Mouse (Mus musculus) lung, embryonic 14.5 days (tissue): ENCODE data around the gene Yif1a. TPM values are rescaled to one million over a fixed set of nuclear protein-coding genes. Genes with fewer than 3 reads are reported as not detected.

Source experiments
- ATAC-seq: fragments of 200-750 bp; cut with Nextera tagmentation; 2 replicates; pipeline ENCODE4 v1.8.0; 2017; ENCODE audit warnings: mild to moderate bottlenecking, moderate TSS enrichment, moderate library complexity; ENCODE audit not compliant: insufficient read depth
- DNase-seq: peaks from one replicate; pipeline ENCODE4 v3.0.0-alpha.2; 2015
- H3K27ac ChIP-seq: fragments of 300-500 bp; sonication (generic); 2 replicates; pipeline ENCODE4 v1.5.1; 2014; ENCODE audit warnings: low read depth, mild to moderate bottlenecking, moderate library complexity
- H3K27me3 ChIP-seq: fragments of 300-500 bp; sonication (generic); 2 replicates; pipeline ENCODE4 v1.6.1; 2014; ENCODE audit warnings: low read length, control low read depth; ENCODE audit not compliant: insufficient read depth
- H3K36me3 ChIP-seq: fragments of 300-500 bp; sonication (generic); 2 replicates; pipeline ENCODE4 v1.6.1; 2014; ENCODE audit warnings: control low read depth; ENCODE audit not compliant: insufficient read depth
- H3K4me1 ChIP-seq: fragments of 300-500 bp; sonication (generic); 2 replicates; pipeline ENCODE4 v1.6.1; 2014; ENCODE audit warnings: antibody characterized with exemption, control low read depth; ENCODE audit not compliant: insufficient read depth
- H3K4me2 ChIP-seq: fragments of 300-500 bp; sonication (generic); 2 replicates; pipeline ENCODE4 v1.6.1; 2014; ENCODE audit warnings: mild to moderate bottlenecking
- H3K4me3 ChIP-seq: fragments of 300-500 bp; sonication (generic); 2 replicates; pipeline ENCODE4 v1.5.1; 2014; ENCODE audit warnings: low read depth, low read length
- H3K9ac ChIP-seq: fragments of 300-500 bp; sonication (generic); 2 replicates; pipeline ENCODE4 v1.6.1; 2014
- H3K9me3 ChIP-seq: fragments of 300-500 bp; sonication (generic); 2 replicates; pipeline ENCODE4 v1.6.1; 2016; ENCODE audit warnings: low read depth, low read length, control low read depth
- CTCF ChIP-seq: IDR thresholded peaks from 2 replicates; pipeline ENCODE4 v1.5.1; 2016; ENCODE audit warnings: antibody characterized with exemption, low read depth
- WGBS: fragments of 180-500 bp; shearing (Covaris S2); extraction: QIAGEN DNeasy Blood & Tissue Kit; methylation state at CpG from one replicate; pipeline ENCODE4 v1.1.7; 2014; 5-methylcytosine and 5-hydroxymethylcytosine counted together
- polyA plus RNA-seq: library from polyadenylated mRNA; unstranded; fragments of >200 nt; fragmentation: Nextera tagmentation; extraction: Ambion mirVana; gene quantifications from 2 replicates; pipeline ENCODE4 v1.2.1, GENCODE M21; 2014

Yif1a gene
- polyA plus RNA-seq, 1 experiment from 2014 or later: 99.2 TPM

DNA sequence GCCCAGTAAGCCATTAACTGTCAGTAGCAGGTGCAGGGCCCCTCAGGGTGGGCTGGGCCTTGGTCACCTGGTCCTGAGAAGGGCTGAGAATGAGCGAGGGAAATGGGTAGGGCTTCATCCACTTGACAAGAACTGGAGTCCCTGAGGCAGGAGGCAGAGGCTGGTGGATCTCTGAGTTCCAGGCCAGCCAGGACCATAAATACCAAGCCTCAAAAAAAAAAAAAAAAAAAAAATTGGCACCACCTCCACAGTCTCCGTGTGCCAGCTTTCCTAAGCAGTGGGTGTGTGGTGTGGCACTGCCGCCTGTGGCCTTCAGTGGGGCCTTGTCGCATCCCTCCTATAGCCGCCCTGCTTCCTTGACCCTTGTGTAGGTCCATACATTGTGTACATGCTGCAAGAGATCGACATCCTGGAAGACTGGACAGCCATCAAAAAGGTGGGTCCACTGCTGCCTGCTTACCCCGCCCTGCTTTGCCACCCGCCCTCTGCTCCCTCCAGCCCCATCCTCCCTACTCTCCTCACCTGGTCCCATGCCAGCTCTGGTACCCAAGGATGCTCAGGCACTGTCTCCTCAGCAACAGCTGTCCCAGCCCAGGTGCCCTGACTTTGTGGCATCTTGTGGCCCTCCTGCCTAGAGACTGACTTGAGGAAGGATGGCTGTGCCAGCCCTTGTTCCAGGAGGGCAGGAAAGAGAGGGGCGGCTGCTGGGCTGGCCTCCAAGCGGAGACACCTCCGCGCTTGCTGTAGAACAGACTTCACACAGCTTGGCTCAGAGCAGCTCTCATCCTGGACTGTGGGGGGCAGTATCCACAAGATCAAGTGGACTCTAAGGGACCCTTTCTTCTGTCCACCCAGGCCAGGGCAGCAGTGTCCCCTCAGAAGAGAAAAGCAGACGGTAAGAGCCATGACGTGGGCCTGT lies 39.9 kb upstream of the Yif1a start:
- H3K4me2 ChIP-seq: no peak overlapping the region
- no peak overlapping the region for H3K4me3 ChIP-seq

DNA sequence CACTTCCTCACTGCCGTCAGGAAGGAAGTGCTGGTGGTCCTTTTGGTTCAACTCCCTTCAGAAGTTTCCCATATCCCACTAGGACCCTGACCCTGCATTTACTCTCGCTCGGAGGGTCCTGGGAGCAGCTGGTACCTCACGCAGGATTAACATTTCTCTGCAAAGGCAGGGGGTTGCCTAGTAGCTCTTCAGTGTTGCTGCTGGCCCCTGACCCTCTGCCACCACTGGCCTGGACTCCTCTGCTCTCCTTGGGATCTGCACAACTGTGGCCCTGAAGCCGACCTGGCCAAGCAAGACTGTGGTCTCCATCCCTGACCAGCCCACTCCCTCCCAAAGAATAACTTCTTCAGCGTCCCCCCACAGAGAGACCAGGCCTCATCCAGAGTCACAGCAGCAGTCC lies 39.0 kb upstream of the Yif1a start:
- no peak for TF ChIP-seq CTCF
- Histone ChIP-seq H3K9ac (no peak overlapping the region), H3K9me3 (no peaks in the 10 kb centered on the region), H3K4me3 (no peak overlapping the region), H3K4me2 (no peak overlapping the region), H3K27ac (no peak overlapping the region), H3K4me1 (no peaks in the 10 kb centered on the region), H3K36me3 (peaks cover 41% of the 10 kb centered on the region), H3K27me3 (peaks cover 19% of the 10 kb centered on the region)
- no peak for ATAC-seq
- WGBS: 79% methylated on average over 6 of the region's 6 CpGs
- no peak for DNase-seq

More for the DNA sequence above, 39.9 kb upstream of the Yif1a start:
- Histone ChIP-seq H3K27ac (no peak overlapping the region), H3K36me3 (peaks cover 43% of the 10 kb centered on the region), H3K4me1 (no peaks in the 10 kb centered on the region), H3K9me3 (no peaks in the 10 kb centered on the region), H3K9ac (no peak overlapping the region), H3K27me3 (peaks cover 19% of the 10 kb centered on the region)
- 78% methylated on average over 14 of the region's 14 CpGs for WGBS
- TF ChIP-seq CTCF: no peak
- no peak for ATAC-seq
- no peak for DNase-seq

DNA sequence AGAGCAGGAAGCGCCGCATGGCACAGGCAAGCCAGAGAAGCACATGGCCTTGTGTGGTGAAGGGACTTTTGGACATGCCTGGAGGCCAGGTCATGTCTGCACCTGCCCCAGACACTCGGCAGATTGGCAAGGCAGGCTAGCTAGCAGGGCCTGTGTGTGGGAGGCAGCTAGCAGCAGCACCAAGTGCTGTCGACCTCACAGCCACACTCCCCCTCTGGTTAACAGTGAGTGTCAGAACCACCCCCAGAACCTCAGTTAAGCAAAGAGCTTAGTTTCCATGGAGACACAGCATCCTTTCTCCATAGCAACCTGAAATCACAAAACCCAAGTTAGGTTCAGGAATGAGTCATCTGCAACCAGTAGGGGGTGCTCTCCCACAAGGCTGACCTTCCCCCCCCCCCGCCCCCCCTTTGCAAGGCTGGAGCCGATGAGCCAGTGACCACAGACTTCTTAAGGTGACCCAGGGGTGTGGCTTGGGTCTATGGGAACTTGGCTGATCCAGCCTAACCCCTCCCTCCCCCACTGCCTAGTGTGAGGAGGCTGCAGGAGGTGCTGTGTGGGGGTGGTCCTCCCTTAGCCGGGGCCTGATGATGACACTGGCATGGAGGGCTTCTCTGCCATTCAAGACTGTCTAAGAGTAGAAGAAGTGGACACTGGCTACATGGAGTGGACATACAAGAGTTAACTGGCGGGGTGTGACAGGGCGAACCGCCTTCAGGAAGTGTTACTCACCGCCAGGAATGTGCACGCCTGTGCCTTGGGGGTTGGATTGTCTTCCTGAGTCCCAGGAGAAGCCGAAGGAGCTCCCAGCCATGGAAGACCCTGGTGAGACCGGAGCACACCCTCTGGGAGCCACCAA lies 38.1 kb upstream of the Yif1a start, which contains the start of gene Rin1:
Gene Rin1, plus strand, starts transcription at position 435 of the 859 bp plus-strand sequence.
- H3K9me3 ChIP-seq: no peaks in the 10 kb centered on the region
- H3K27me3 ChIP-seq: peaks cover 19% of the 10 kb centered on the region
- H3K9ac ChIP-seq: peak within 1 kb of the TSS; percentile 48; the same call in 1 of the 2 replicates
- TF ChIP-seq CTCF: peak; percentile 54
- peak within 1 kb of the TSS; percentile 56 for H3K4me2 ChIP-seq
- H3K36me3 ChIP-seq: peaks cover 41% of the 10 kb centered on the region
- H3K4me1 ChIP-seq: no peaks in the 10 kb centered on the region
- whole genome bisulfite sequencing: 16% methylated on average over 14 of the region's 14 CpGs
- ATAC-seq (peak; percentile 69), DNase-seq (peak; percentile 77)
- peak within 1 kb of the TSS; percentile 46; the same call in 1 of the 2 replicates for H3K27ac ChIP-seq
- peak within 1 kb of the TSS; percentile 31 for H3K4me3 ChIP-seq

DNA sequence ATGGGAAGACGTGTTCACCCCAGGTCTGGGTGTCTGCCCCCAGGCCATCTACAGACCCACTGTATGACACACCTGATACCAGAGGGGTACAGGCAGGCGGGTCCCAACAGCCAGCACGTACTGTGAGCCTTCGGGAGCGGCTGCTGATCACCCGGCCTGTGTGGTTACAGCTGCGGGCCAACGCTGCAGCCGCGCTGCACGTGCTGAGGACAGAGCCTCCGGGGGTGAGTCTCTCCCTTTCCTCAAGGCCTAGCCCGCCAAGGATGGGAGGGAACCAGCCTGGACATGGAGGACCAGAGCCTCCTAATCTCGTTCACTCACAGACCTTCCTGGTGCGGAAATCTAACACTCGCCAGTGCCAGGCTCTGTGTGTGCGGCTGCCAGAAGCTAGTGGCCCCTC lies 37.3 kb upstream of the Yif1a start:
- Histone ChIP-seq H3K4me2 (peak overlapping the region; percentile 56), H3K9ac (peak overlapping the region; percentile 48; the same call in 1 of the 2 replicates), H3K4me3 (peak overlapping the region; percentile 31), H3K4me1 (no peaks in the 10 kb centered on the region), H3K9me3 (no peaks in the 10 kb centered on the region), H3K36me3 (peaks cover 35% of the 10 kb centered on the region), H3K27ac (peak overlapping the region; percentile 46; the same call in 1 of the 2 replicates), H3K27me3 (peaks cover 19% of the 10 kb centered on the region)
- DNase-seq (peak; percentile 44), ATAC-seq (peak; percentile 44; the same call in 1 of the 2 replicates)
- 6% methylated on average over 17 of the region's 17 CpGs for WGBS
- no peak for TF ChIP-seq CTCF

DNA sequence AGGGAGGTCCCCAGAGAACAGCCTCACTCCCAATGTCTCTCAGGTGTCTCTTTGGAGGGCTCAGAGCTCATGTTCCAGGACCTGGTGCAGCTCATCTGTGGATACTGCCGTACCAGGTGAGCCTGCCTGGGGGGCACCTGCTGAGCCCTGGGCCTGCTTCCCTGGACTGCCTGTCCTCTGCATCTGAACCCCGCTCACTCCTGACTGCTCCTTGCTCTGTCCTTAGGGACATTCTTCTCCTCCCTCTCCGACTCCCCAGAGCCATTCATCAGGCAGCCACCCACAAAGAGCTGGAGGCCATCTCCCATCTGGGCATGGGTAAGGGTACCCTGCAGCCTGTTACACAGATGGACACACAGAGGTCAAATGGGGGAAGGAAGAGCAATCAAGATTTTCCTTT lies 36.8 kb upstream of the Yif1a start:
- Histone ChIP-seq H3K9me3 (no peaks in the 10 kb centered on the region), H3K4me2 (peak overlapping the region; percentile 56), H3K4me1 (no peaks in the 10 kb centered on the region), H3K27me3 (peaks cover 19% of the 10 kb centered on the region), H3K36me3 (peaks cover 30% of the 10 kb centered on the region), H3K4me3 (peak overlapping the region; percentile 31), H3K27ac (peak overlapping the region; percentile 46; the same call in 1 of the 2 replicates), H3K9ac (peak overlapping the region; percentile 9; the same call in 1 of the 2 replicates)
- ATAC-seq: no peak
- no peak for DNase-seq
- no peak for TF ChIP-seq CTCF
- 63% methylated on average over 3 of the region's 3 CpGs for WGBS

DNA sequence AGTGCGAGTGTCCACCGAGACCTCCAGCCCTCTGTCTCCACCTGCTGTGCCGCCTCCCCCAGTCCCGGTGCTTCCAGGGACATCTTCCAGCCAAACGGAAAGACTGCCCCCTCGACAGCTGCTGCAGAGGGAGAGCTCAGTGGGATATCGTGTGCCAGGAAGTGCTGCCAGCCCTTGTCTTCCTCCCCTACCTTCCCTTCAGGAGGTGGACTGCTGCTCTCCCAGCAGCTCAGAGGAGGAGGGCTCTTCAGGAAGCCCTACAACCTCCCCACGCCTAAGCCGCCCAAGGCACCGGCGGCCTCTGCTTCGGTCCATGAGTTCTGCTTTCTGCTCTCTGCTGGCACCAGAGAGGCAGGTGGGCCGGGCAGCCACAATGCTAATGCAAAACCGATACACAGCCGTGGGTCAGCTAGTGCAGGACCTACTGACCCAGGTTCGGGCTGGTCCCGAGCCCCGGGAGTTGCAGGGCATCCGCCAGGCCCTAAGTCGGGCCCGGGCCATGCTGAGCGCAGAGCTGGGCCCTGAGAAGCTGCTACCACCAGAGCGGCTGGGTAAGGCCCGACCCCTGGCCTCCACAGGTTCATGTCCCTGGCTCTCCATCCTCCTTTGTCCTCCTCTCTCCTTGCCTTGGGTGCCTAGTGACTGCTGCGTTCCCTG lies 36.0 kb upstream of the Yif1a start:
- Histone ChIP-seq H3K27me3 (peaks cover 19% of the 10 kb centered on the region), H3K9ac (no peak overlapping the region), H3K9me3 (no peaks in the 10 kb centered on the region), H3K4me1 (0 out of 2 replicates have a peak, but pooled peaks cover 5% of the 10 kb centered on the region), H3K4me2 (peak overlapping the region; percentile 56; the same call in 1 of the 2 replicates), H3K27ac (no peak overlapping the region), H3K36me3 (peaks cover 22% of the 10 kb centered on the region), H3K4me3 (peak overlapping the region; percentile 4; the same call in 1 of the 2 replicates)
- WGBS: 32% methylated on average over 25 of the region's 25 CpGs
- ATAC-seq (no peak), DNase-seq (no peak)
- no peak for TF ChIP-seq CTCF
